Mouse (Mus musculus) kidney, adult 2 months (tissue): ENCODE measurements around the gene Rd3.

Experiments
- CTCF ChIP-seq: fragments of 200-500 bp; conservative IDR thresholded peaks from 2 replicates; pipeline ENCODE4 v1.5.1; 2011; ENCODE audit warnings: low read depth, mild to moderate bottlenecking, control low read depth, low read length, moderate library complexity, mixed read lengths; ENCODE audit not compliant: insufficient read depth, insufficient read length
- POLR2A ChIP-seq: fragments of 200-500 bp; IDR thresholded peaks from one replicate; pipeline ENCODE4 v1.6.1; 2011; ENCODE audit warnings: low read depth, low read length, control low read depth

DNA sequence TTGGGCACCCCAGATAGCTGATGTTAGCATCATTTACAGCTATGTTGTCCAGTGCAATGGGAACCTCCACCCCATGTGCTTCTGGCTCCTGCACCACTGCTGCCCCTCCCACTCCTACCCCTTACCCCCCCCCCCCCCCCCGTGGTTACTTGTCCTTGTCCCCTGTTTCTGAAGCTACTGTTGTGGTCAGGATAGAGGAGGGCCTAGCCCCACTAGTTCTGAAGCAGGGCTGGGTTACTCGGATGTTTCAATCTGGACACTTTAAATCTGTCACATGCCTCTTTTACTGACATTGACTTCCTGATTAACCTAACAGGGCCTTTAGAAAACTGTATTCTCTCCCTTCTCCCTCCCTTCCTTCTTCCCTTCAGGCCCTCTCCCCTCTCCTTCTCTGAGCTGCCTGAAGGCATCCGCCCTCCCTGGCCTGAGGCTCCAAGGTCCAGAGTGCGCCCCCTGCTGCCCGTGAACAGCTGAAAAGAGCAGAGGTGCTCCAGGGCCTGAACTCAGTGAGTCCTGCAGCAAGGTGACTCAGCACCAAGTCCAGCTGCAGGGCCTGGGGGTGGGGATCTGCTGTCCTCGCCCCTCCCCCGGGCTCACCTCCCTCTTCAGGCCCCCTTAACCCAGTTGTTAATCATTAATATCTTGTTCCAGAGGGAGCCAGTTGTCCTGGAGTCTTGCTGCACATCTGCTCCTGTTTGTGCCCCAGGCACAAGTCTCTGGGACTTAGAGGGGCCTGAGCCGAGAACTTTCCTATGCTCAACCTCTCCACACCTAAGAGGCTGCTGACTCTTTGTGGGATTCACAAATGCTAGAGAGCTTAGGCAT is 13.0 kb upstream of the Rd3 start:
- TF ChIP-seq POLR2A (no peak), CTCF (peak; percentile 90)
